Mouse (Mus musculus): Measurements from ENCODE around the gene Mthfsd. TPM values are rescaled to one million over a fixed set of nuclear protein-coding genes. Genes with fewer than 3 reads are reported as not detected.

Gene Mthfsd
- polyA plus RNA-seq, 1 experiment: 139 TPM

GRCm38 (mm10) chr8:121088871-121089630 lies 19.1 kb downstream of the Mthfsd start:
- no peak for DNase-seq (ENCODE audit: low spot score)

- no peak for DNase-seq (ENCODE audit: low spot score)
Measured at GRCm38 (mm10) chr8:121088281-121088680, 19.9 kb downstream of the Mthfsd start.

- no peak for DNase-seq (ENCODE audit: low spot score)
Measured at GRCm38 (mm10) chr8:121086004-121086900, 21.9 kb downstream of the Mthfsd start.

- DNase-seq (ENCODE audit: low spot score): no peak
Measured at GRCm38 (mm10) chr8:121085561-121085960, 22.6 kb downstream of the Mthfsd start.

- DNase-seq (ENCODE audit: low spot score): no peak
Measured at GRCm38 (mm10) chr8:121085011-121085410, 23.2 kb downstream of the Mthfsd start.

GRCm38 (mm10) chr8:121084210-121084951 lies 23.8 kb downstream of the Mthfsd start, which contains the start of gene Foxf1:
Foxf1 (plus strand) TSS chr8:121084386.
- DNase-seq (ENCODE audit: low spot score): peak; percentile 53

- DNase-seq (ENCODE audit: low spot score): no peak
Measured at GRCm38 (mm10) chr8:121083936-121084209, 24.3 kb downstream of the Mthfsd start.

- DNase-seq (ENCODE audit: low spot score): peak; percentile 71
Measured at GRCm38 (mm10) chr8:121083093-121083935, 24.9 kb downstream of the Mthfsd start.

GRCm38 (mm10) chr8:121082218-121083092 lies 25.7 kb downstream of the Mthfsd start:
- DNase-seq (ENCODE audit: low spot score): no peak

- DNase-seq (ENCODE audit: low spot score): no peak
Measured at GRCm38 (mm10) chr8:121081398-121081797, 26.8 kb downstream of the Mthfsd start.

GRCm38 (mm10) chr8:121080361-121081090 lies 27.7 kb downstream of the Mthfsd start:
- no peak for DNase-seq (ENCODE audit: low spot score)

- no peak for DNase-seq (ENCODE audit: low spot score)
Measured at GRCm38 (mm10) chr8:121079944-121080343, 28.2 kb downstream of the Mthfsd start.

- DNase-seq (ENCODE audit: low spot score): no peak
Measured at GRCm38 (mm10) chr8:121079201-121079600, 29.0 kb downstream of the Mthfsd start.

- DNase-seq (ENCODE audit: low spot score): no peak
Measured at GRCm38 (mm10) chr8:121078721-121079120, 29.5 kb downstream of the Mthfsd start.

GRCm38 (mm10) chr8:121076555-121076954 lies 31.6 kb downstream of the Mthfsd start:
- no peak for DNase-seq (ENCODE audit: low spot score)

- DNase-seq (ENCODE audit: low spot score): no peak
Measured at GRCm38 (mm10) chr8:121075936-121076335, 32.3 kb downstream of the Mthfsd start.

GRCm38 (mm10) chr8:121074848-121075145 lies 33.4 kb downstream of the Mthfsd start:
- no peak for DNase-seq (ENCODE audit: low spot score)

- DNase-seq (ENCODE audit: low spot score): no peak
Measured at GRCm38 (mm10) chr8:121074108-121074847, 33.9 kb downstream of the Mthfsd start.
